Comparison of ENCODE assay signal across 9 mouse cellular contexts in genomic region chr1:152008473-152008991, GRCm38 (mm10).
DNase-seq lines count a peak whose midpoint lies in the region; ATAC-seq and TF ChIP-seq lines count a peak whose summit lies in the region.
"Had no signal": no experiment of that assay in that cellular context is flagged by ENCODE, and none has a peak within 500 bp of the region (broad histone marks: within the 10 kb centered on the region; RNA-seq: fewer than 3 reads in every experiment).

No protein-coding gene starts in this region.

- H3K36me3 ChIP-seq in liver, postnatal 0 days (replicated peaks; ENCODE audit: insufficient read depth, low read length), result no peaks in the 10 kb centered on the region

- no peak overlapping the region for H3K4me2 ChIP-seq in liver, postnatal 0 days (ENCODE audit: low read depth, low read length)

- TF ChIP-seq CTCF in liver, postnatal 0 days (IDR thresholded peaks at IDR 0.05; ENCODE audit: low read depth), result no peak

- TF ChIP-seq EP300 in liver, postnatal 0 days (IDR thresholded peaks at IDR 0.05; ENCODE audit: low read depth), result no peak

- DNase-seq in gastrocnemius, adult 18-20 months (ENCODE audit: low spot score), result peak; percentile 18
- no peak for DNase-seq in gastrocnemius, postnatal 10 days
- peak; percentile 66 for DNase-seq in layer of hippocampus, adult 9-11 months
- DNase-seq in layer of hippocampus, adult 9-10 months (ENCODE audit: low spot score), result no peak
- no peak for DNase-seq in liver, postnatal 0 days
- DNase-seq in cerebellum, adult 9-10 months, result no peak
- no peak for DNase-seq in adipocyte (ENCODE audit: low spot score)
- DNase-seq: midbrain, embryonic 14.5 days had no signal

- H3K9me3 ChIP-seq in liver, postnatal 0 days (ENCODE audit: low read length), result no peaks in the 10 kb centered on the region

- no peak overlapping the region for H3K27ac ChIP-seq in liver, postnatal 0 days (ENCODE audit: low read depth)

- H3K4me3 ChIP-seq in liver, postnatal 0 days (ENCODE audit: low read depth, low read length), result no peak overlapping the region

- H3K9ac ChIP-seq in liver, postnatal 0 days (replicated peaks), result no peak overlapping the region

- H3K4me1 ChIP-seq in liver, postnatal 0 days (ENCODE audit: insufficient read depth), result no peaks in the 10 kb centered on the region

- no peaks in the 10 kb centered on the region for H3K27me3 ChIP-seq in liver, postnatal 0 days (ENCODE audit: insufficient read depth, low read length)

- 38% methylated on average over 8 of the region's 8 CpGs for WGBS in liver, postnatal 0 days (ENCODE audit: insufficient replicate concordance)

- peak; percentile 72 for ATAC-seq in activated CD4-positive, CD25-positive, alpha-beta regulatory T cell, adult 4 months
- ATAC-seq in liver, postnatal 0 days, result peak; percentile 19; the same call in 1 of the 2 replicates

Comparison
In these comparisons a context has a peak if more than half of its experiments do, and no peak if none do; other contexts are left out.
1. DNase-seq: peak in gastrocnemius, adult 18-20 months (single experiment) and layer of hippocampus, adult 9-11 months (single experiment); none in gastrocnemius, postnatal 10 days (single experiment), layer of hippocampus, adult 9-10 months (single experiment), liver, postnatal 0 days (single experiment), cerebellum, adult 9-10 months (single experiment) and adipocyte (single experiment).